Mouse (Mus musculus) MEL (cell line): Measurements from ENCODE around the gene Sult1a1. TPM values are rescaled to one million over a fixed set of nuclear protein-coding genes. Genes with fewer than 3 reads are reported as not detected.
A peak's percentile ranks its signal among the peaks of the same experiment; 100 is the strongest.

Experiments used
- DNase-seq: peaks from one replicate; pipeline ENCODE4 v3.0.0; 2011; ENCODE audit warnings: low read depth, low spot score
- H3K27ac ChIP-seq: 2 replicates; pipeline ENCODE4 v1.5.1; 2012; ENCODE audit warnings: low read depth, mild to moderate bottlenecking, control low read depth, low read length, moderate library complexity; ENCODE audit not compliant: control insufficient read depth
- H3K27me3 ChIP-seq, 2 experiments: fragments of 150-350 bp in 1 of 2; sonication (generic) in 1 of 2; 2 replicates each; pipeline ENCODE4 v1.6.1; 2012; ENCODE audit warnings: low read length in 2 of 2, mild to moderate bottlenecking in 2 of 2, improper control_type of control experiment in 1 of 2, moderate library complexity in 1 of 2; ENCODE audit not compliant: insufficient read depth in 2 of 2, control insufficient read depth in 1 of 2
- H3K36me3 ChIP-seq, 2 experiments: 2 replicates each; pipeline ENCODE4 v1.6.1; 2012 to 2014; ENCODE audit warnings: low read length in 2 of 2, improper control_type of control experiment in 1 of 2, inconsistent platforms in 1 of 2, mild to moderate bottlenecking in 1 of 2; ENCODE audit not compliant: insufficient read depth in 2 of 2, control insufficient read depth in 1 of 2
- H3K4me1 ChIP-seq, 2 experiments: fragments of 150-350 bp in 1 of 2; sonication (generic) in 1 of 2; 2 replicates each; pipeline ENCODE4 v1.6.1; 2012; ENCODE audit warnings: low read length in 2 of 2, improper control_type of control experiment in 1 of 2, mild to moderate bottlenecking in 1 of 2; ENCODE audit not compliant: insufficient read depth in 2 of 2, control insufficient read depth in 1 of 2
- H3K4me3 ChIP-seq, 2 experiments: fragments of 150-350 bp in 1 of 2; sonication (generic) in 1 of 2; 2 replicates each; pipeline ENCODE4 v1.5.1; 2012; ENCODE audit warnings: low read depth in 2 of 2, low read length in 2 of 2, mild to moderate bottlenecking in 2 of 2, moderate library complexity in 2 of 2, control low read depth in 1 of 2, improper control_type of control experiment in 1 of 2; ENCODE audit not compliant: control insufficient read depth in 1 of 2, insufficient read depth in 1 of 2
- H3K79me2 ChIP-seq: 2 replicates; pipeline ENCODE4 v1.6.1; 2012; ENCODE audit warnings: mild to moderate bottlenecking, low read length, moderate library complexity; ENCODE audit not compliant: control insufficient read depth, poor library complexity, insufficient read depth
- H3K9ac ChIP-seq: 2 replicates; pipeline ENCODE4 v1.6.1; 2012; ENCODE audit warnings: low read depth, mild to moderate bottlenecking, control low read depth, low read length, moderate library complexity; ENCODE audit not compliant: control insufficient read depth, poor library complexity, severe bottlenecking
- H3K9me3 ChIP-seq: fragments of 150-350 bp; sonication (generic); replicated peaks from 2 replicates; pipeline ENCODE4 v1.6.1; 2012; ENCODE audit warnings: mild to moderate bottlenecking, low read length, improper control_type of control experiment, moderate library complexity; ENCODE audit not compliant: insufficient read depth
- BHLHE40 ChIP-seq: IDR thresholded peaks from 2 replicates; pipeline ENCODE4 v1.6.1; 2012; ENCODE audit warnings: low read depth, mild to moderate bottlenecking, inconsistent platforms, low read length, improper control_type of control experiment, borderline replicate concordance
- CHD1 ChIP-seq: IDR thresholded peaks from 2 replicates; pipeline ENCODE4 v1.6.1; 2012; ENCODE audit warnings: low read depth, mild to moderate bottlenecking, inconsistent platforms, low read length, improper control_type of control experiment
- CHD2 ChIP-seq: IDR thresholded peaks from 2 replicates; pipeline ENCODE4 v1.6.1; 2011; ENCODE audit warnings: low read length, improper control_type of control experiment
- CTCF ChIP-seq, 3 experiments: IDR thresholded peaks in 2 of 3; conservative IDR thresholded peaks in 1 of 3; 2 replicates each; pipeline ENCODE4 v1.5.1; 2011 to 2012; ENCODE audit warnings: low read length in 3 of 3, low read depth in 2 of 3, mild to moderate bottlenecking in 2 of 3, improper control_type of control experiment in 1 of 3, inconsistent platforms in 1 of 3, mixed read lengths in 1 of 3, moderate library complexity in 1 of 3; ENCODE audit not compliant: control insufficient read depth in 1 of 3, insufficient read depth in 1 of 3, poor library complexity in 1 of 3, severe bottlenecking in 1 of 3
- ELF1 ChIP-seq: IDR thresholded peaks from 2 replicates; pipeline ENCODE4 v1.6.1; 2014; ENCODE audit warnings: low read depth, mild to moderate bottlenecking, inconsistent platforms, low read length, improper control_type of control experiment, moderate library complexity
- EP300 ChIP-seq, 2 experiments: IDR thresholded peaks; 2 replicates each; pipeline ENCODE4 v1.6.1; 2011; ENCODE audit warnings: improper control_type of control experiment in 2 of 2, low read length in 2 of 2, low read depth in 1 of 2, mild to moderate bottlenecking in 1 of 2
- ETS1 ChIP-seq: IDR thresholded peaks from 2 replicates; pipeline ENCODE4 v1.6.1; 2012; ENCODE audit warnings: low read depth, mild to moderate bottlenecking, inconsistent platforms, low read length, improper control_type of control experiment, moderate library complexity
- GABPA ChIP-seq: IDR thresholded peaks from 2 replicates; pipeline ENCODE4 v1.6.1; 2012; ENCODE audit warnings: low read depth, mild to moderate bottlenecking, inconsistent platforms, low read length, improper control_type of control experiment, moderate library complexity
- GATA1 ChIP-seq: IDR thresholded peaks from 2 replicates; pipeline ENCODE4 v1.6.1; 2011; ENCODE audit warnings: low read depth, low read length, improper control_type of control experiment
- HCFC1 ChIP-seq: IDR thresholded peaks from 2 replicates; pipeline ENCODE4 v1.6.1; 2012; ENCODE audit warnings: low read depth, mild to moderate bottlenecking, inconsistent platforms, low read length, improper control_type of control experiment, moderate library complexity
- JUND ChIP-seq: IDR thresholded peaks from 2 replicates; pipeline ENCODE4 v1.6.1; 2011; ENCODE audit warnings: low read depth, mild to moderate bottlenecking, improper control_type of control experiment, low read length
- MAFK ChIP-seq: IDR thresholded peaks from 2 replicates; pipeline ENCODE4 v1.6.1; 2011; ENCODE audit warnings: low read depth, mild to moderate bottlenecking, low read length, improper control_type of control experiment, borderline replicate concordance
- MAX ChIP-seq: IDR thresholded peaks from 2 replicates; pipeline ENCODE4 v1.6.1; 2011; ENCODE audit warnings: low read length, improper control_type of control experiment
- MAZ ChIP-seq: IDR thresholded peaks from 2 replicates; pipeline ENCODE4 v1.6.1; 2012; ENCODE audit warnings: low read depth, mild to moderate bottlenecking, inconsistent platforms, low read length, improper control_type of control experiment
- MEF2A ChIP-seq: IDR thresholded peaks from 2 replicates; pipeline ENCODE4 v1.6.1; 2014; ENCODE audit warnings: low read depth, mild to moderate bottlenecking, inconsistent platforms, low read length, improper control_type of control experiment; ENCODE audit not compliant: poor library complexity, insufficient replicate concordance, severe bottlenecking; ENCODE audit errors: extremely low read depth
- MXI1 ChIP-seq: IDR thresholded peaks from 2 replicates; pipeline ENCODE4 v1.6.1; 2011; ENCODE audit warnings: mild to moderate bottlenecking, low read depth, low read length, improper control_type of control experiment
- MYB ChIP-seq: IDR thresholded peaks from 2 replicates; pipeline ENCODE4 v1.6.1; 2011; ENCODE audit warnings: mild to moderate bottlenecking, low read depth, low read length, improper control_type of control experiment
- MYC ChIP-seq: IDR thresholded peaks from 2 replicates; pipeline ENCODE4 v1.6.1; 2011; ENCODE audit warnings: low read depth, mild to moderate bottlenecking, low read length, improper control_type of control experiment, moderate library complexity
- NELFE ChIP-seq: IDR thresholded peaks from 2 replicates; pipeline ENCODE4 v1.6.1; 2011; ENCODE audit warnings: low read depth, low read length, improper control_type of control experiment
- NRF1 ChIP-seq: IDR thresholded peaks from 2 replicates; pipeline ENCODE4 v1.6.1; 2014; ENCODE audit warnings: low read depth, mild to moderate bottlenecking, inconsistent platforms, low read length, improper control_type of control experiment, moderate library complexity; ENCODE audit not compliant: poor library complexity, insufficient read depth, severe bottlenecking
- POLR2A ChIP-seq, 2 experiments: IDR thresholded peaks; 2 replicates each; pipeline ENCODE4 v1.6.1; 2011 to 2012; ENCODE audit warnings: low read length in 2 of 2, mild to moderate bottlenecking in 2 of 2, control low read depth in 1 of 2, improper control_type of control experiment in 1 of 2, low read depth in 1 of 2, moderate library complexity in 1 of 2; ENCODE audit not compliant: control insufficient read depth in 1 of 2, insufficient read depth in 1 of 2, poor library complexity in 1 of 2
- POLR2AphosphoS2 ChIP-seq: IDR thresholded peaks from 2 replicates; pipeline ENCODE4 v1.6.1; 2011; ENCODE audit warnings: low read length, improper control_type of control experiment
- POLR2AphosphoS5 ChIP-seq: IDR thresholded peaks from 2 replicates; pipeline ENCODE4 v1.6.1; 2012; ENCODE audit warnings: low read depth, borderline replicate concordance, mild to moderate bottlenecking, inconsistent platforms, low read length, moderate library complexity, mixed read lengths
- RAD21 ChIP-seq: IDR thresholded peaks from 2 replicates; pipeline ENCODE4 v1.6.1; 2011; ENCODE audit warnings: mild to moderate bottlenecking, low read depth, low read length, improper control_type of control experiment
- RCOR1 ChIP-seq: IDR thresholded peaks from 2 replicates; pipeline ENCODE4 v1.6.1; 2012; ENCODE audit warnings: low read depth, mild to moderate bottlenecking, inconsistent platforms, low read length, improper control_type of control experiment
- SIN3A ChIP-seq: IDR thresholded peaks from 2 replicates; pipeline ENCODE4 v1.6.1; 2012; ENCODE audit warnings: low read length, improper control_type of control experiment, inconsistent platforms
- SMC3 ChIP-seq: IDR thresholded peaks from 2 replicates; pipeline ENCODE4 v1.6.1; 2011; ENCODE audit warnings: low read depth, low read length, improper control_type of control experiment
- TAL1 ChIP-seq: IDR thresholded peaks from 2 replicates; pipeline ENCODE4 v1.6.1; 2012; ENCODE audit warnings: mild to moderate bottlenecking, inconsistent platforms, low read length, moderate library complexity, mixed read lengths
- TBP ChIP-seq: IDR thresholded peaks from 2 replicates; pipeline ENCODE4 v1.8.0; 2011; ENCODE audit warnings: low read depth, low read length, improper control_type of control experiment
- TCF12 ChIP-seq: IDR thresholded peaks from 2 replicates; pipeline ENCODE4 v1.6.1; 2014; ENCODE audit warnings: low read depth, mild to moderate bottlenecking, inconsistent platforms, low read length, improper control_type of control experiment, moderate library complexity
- UBTF ChIP-seq: IDR thresholded peaks from 2 replicates; pipeline ENCODE4 v1.6.1; 2012; ENCODE audit warnings: low read depth, mild to moderate bottlenecking, inconsistent platforms, low read length, improper control_type of control experiment, moderate library complexity, borderline replicate concordance; ENCODE audit not compliant: insufficient read depth
- USF1 ChIP-seq: IDR thresholded peaks from 2 replicates; pipeline ENCODE4 v1.6.1; 2014; ENCODE audit warnings: low read depth, mild to moderate bottlenecking, inconsistent platforms, low read length, improper control_type of control experiment, moderate library complexity
- USF2 ChIP-seq, 2 experiments: IDR thresholded peaks; 2 replicates each; pipeline ENCODE4 v1.6.1; 2011 to 2012; ENCODE audit warnings: improper control_type of control experiment in 2 of 2, low read length in 2 of 2, borderline replicate concordance in 1 of 2, inconsistent platforms in 1 of 2, low read depth in 1 of 2, mild to moderate bottlenecking in 1 of 2; ENCODE audit not compliant: insufficient read depth in 1 of 2
- ZKSCAN1 ChIP-seq: IDR thresholded peaks from 2 replicates; pipeline ENCODE4 v1.6.1; 2012; ENCODE audit warnings: low read depth, mild to moderate bottlenecking, inconsistent platforms, low read length, improper control_type of control experiment, moderate library complexity
- ZMIZ1 ChIP-seq: IDR thresholded peaks from 2 replicates; pipeline ENCODE4 v1.6.1; 2012; ENCODE audit warnings: low read depth, mild to moderate bottlenecking, inconsistent platforms, low read length, improper control_type of control experiment, moderate library complexity
- ZNF384 ChIP-seq: IDR thresholded peaks from 2 replicates; pipeline ENCODE4 v1.6.1; 2012; ENCODE audit warnings: low read depth, mild to moderate bottlenecking, inconsistent platforms, low read length, improper control_type of control experiment
- polyA plus RNA-seq, 2 experiments: library from polyadenylated mRNA; stranded (reverse) in 1 of 2; unstranded in 1 of 2; fragments of >175 nt in 1 of 2; fragments of >200 nt in 1 of 2; gene quantifications; 2 replicates each; pipeline versions ENCODE4 v1.2.1 to v1.2.4; 2012; ENCODE audit warnings: low replicate concordance in 2 of 2, low read depth in 1 of 2; ENCODE audit not compliant: insufficient read length in 2 of 2, insufficient read depth in 1 of 2, missing spikeins in 1 of 2
- total RNA-seq: library from RNA; depleted of rRNA; stranded (reverse); fragments of 300-350 nt; gene quantifications from 2 replicates; pipeline ENCODE4 v1.2.3, GENCODE M21; 2012

Gene Sult1a1
- total and polyA plus RNA-seq, 3 experiments, result 0.36 TPM; not detected in 2

DNA sequence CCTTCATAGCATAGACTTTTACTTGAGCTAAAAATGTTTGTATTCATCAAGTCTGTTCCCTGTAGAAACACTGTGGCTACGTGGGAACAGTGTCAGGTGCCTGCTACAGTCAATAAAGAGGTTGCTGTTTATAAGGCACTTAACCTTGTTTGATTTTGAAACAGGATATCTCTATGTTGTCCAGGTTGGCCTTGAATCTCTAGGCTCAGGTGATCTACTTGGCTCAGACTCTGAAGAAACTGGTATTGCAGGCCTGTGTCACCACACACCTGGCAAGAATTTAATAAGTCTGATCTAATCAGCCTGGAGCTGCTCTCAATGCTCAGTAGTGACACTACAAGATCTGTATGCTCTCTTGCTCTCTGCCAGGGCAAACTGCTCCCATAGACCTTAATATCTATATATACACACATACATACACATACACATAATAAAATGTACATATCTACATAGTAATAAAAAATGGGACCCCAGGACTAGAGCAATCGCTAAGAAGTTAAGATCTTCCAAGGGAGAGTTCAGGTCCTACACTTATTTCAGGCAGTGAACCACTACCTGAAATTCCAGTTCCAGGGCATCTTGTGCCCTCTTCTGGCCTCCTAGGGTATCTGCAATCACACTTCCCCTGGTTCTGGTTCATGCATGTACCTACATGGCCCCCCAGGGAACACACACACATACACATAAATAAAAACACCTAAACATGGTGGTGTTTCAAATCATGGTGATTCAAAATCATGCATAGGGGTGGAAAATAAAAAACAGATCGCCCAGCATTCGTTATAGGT is 39.3 kb downstream of the Sult1a1 start:
- DNase-seq, result peak; percentile 79
- peaks cover 19 to 26% of the 10 kb centered on the region in 2 experiments for H3K4me1 ChIP-seq
- no peaks in the 10 kb centered on the region for H3K9me3 ChIP-seq
- TF ChIP-seq MYB, result no peak
- 0 out of 2 replicates have a peak, but pooled peaks have one; percentile 15 for TF ChIP-seq JUND
- TF ChIP-seq ZMIZ1, result no peak
- 0 out of 2 replicates have a peak, but pooled peaks have one; percentile 24 for TF ChIP-seq TBP
- TF ChIP-seq GATA1, result no peak
- TF ChIP-seq ZKSCAN1, result no peak
- TF ChIP-seq NELFE, result no peak
- no peak for TF ChIP-seq POLR2AphosphoS5
- no peak for TF ChIP-seq CHD2
- 0 out of 2 replicates have a peak, but pooled peaks have one; percentile 14 for TF ChIP-seq NRF1
- no peak for TF ChIP-seq USF1
- no peak for TF ChIP-seq EP300 (IDR thresholded peaks at IDR 0.05; ENCODE audit: low read depth in 1 of 2, low read length in 2 of 2)
- no peak for TF ChIP-seq MEF2A
- no peak for TF ChIP-seq ELF1
- TF ChIP-seq TAL1, result no peak
- no peak for TF ChIP-seq POLR2AphosphoS2
- TF ChIP-seq MAFK, result no peak
- TF ChIP-seq UBTF, result no peak
- no peak for TF ChIP-seq MXI1
- no peak for TF ChIP-seq ZNF384
- peak; percentile 56; the same call in 1 of the 2 replicates for TF ChIP-seq SIN3A
- no peak for TF ChIP-seq MAX
- TF ChIP-seq MYC, result no peak
- TF ChIP-seq SMC3, result peak; percentile 94
- no peak for TF ChIP-seq GABPA
- no peak for TF ChIP-seq CHD1
- TF ChIP-seq POLR2A (IDR thresholded peaks at IDR 0.05; ENCODE audit: control insufficient read depth in 1 of 2, insufficient read depth in 1 of 2, low read depth in 1 of 2, low read length in 2 of 2, poor library complexity in 1 of 2), result no peak
- TF ChIP-seq CTCF (IDR thresholded peaks at IDR 0.05 in 2 of 3, conservative IDR thresholded peaks at IDR 0.05 in 1 of 3; ENCODE audit: control insufficient read depth in 1 of 3, insufficient read depth in 1 of 3, low read depth in 2 of 3, low read length in 3 of 3, poor library complexity in 1 of 3, severe bottlenecking in 1 of 3), result peak; percentile 77 to 94 (median 82)
- TF ChIP-seq RAD21, result peak; percentile 95
- no peak for TF ChIP-seq USF2 (IDR thresholded peaks at IDR 0.05; ENCODE audit: borderline replicate concordance in 1 of 2, insufficient read depth in 1 of 2, low read depth in 1 of 2, low read length in 2 of 2)
- no peak for TF ChIP-seq TCF12
- TF ChIP-seq HCFC1, result no peak
- TF ChIP-seq RCOR1, result no peak
- TF ChIP-seq BHLHE40, result no peak
- no peak for TF ChIP-seq ETS1
- 0 out of 2 replicates have a peak, but pooled peaks have one; percentile 52 for TF ChIP-seq MAZ

More for the DNA sequence above, 39.3 kb downstream of the Sult1a1 start:
- Histone ChIP-seq H3K79me2 (no peaks in the 10 kb centered on the region), H3K4me3 (no peak overlapping the region), H3K27me3 (no peaks in the 10 kb centered on the region), H3K9ac (no peak overlapping the region), H3K27ac (no peak overlapping the region), H3K36me3 (peaks cover 0 to 19% of the 10 kb centered on the region in 2 experiments; a peak in 2 of 4 replicates)
